Mouse (Mus musculus): ENCODE data around the gene H2al1g.
"Not testable (repeated sequence)": the region's sequence is repeated elsewhere in the genome, so short reads cannot be mapped to it uniquely, and the experiment has no call there.

H2al1g gene

DNA sequence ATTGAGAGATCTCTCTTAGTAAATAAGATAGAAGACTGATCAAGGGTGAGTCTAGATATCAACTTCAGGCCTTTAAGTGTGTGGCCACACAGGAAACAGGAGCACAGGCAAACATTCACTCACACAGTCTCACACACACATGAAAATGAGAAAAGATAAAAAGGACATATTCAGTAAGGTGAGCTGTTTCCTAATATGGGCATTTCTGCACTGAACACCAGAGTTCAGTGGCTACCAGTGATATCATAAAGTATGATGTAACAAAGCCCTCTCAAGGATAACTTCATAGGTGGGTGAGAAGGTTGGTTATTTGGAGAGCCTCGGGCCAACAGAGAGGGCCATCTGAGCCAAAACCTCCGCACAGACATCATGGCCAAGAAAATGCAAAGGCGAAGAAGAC lies at the start of gene H2al1g:
Gene H2al1g, plus strand, starts transcription at position 301 of the 400 bp plus-strand sequence.
- not testable (repeated sequence) for DNase-seq

DNA sequence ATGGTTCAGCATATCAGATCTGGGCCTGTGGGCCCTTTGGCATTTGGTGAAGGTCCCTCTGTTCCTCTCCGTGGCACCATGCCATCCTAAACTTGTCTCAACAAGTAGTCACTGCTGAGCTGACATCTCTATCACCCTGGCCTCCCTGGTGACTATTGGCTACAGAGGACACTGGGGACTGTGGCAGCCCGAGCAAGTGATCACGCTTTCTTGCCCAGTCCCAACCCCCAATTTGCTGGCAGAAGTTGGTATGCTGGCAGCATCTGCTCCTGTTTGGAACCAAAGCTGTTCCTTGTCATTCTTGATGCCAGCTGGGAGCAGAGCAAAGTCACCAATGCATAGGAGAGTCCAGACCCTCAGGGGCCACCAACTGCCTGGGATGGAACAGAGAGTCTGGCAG lies 49.0 kb upstream of the H2al1g start:
- no peak for DNase-seq

DNA sequence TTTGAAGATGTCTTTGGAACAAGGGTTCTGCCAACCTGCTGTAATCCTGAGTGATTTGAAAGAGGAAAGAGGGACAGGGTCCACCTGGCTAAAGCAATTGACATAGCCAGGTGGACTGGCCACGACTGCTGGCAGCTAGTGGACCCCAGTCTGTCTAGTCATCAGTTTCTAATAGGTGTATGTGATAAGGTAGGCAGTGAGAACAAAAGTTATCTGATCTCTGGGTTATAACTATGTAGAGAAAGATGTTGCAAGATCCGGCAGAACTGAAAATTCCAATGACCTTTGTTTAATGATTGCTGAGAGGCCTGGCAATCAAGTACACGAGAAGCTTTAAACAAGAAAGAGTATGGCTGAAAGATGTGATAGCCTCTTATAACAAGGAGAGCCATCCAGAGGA lies 44.9 kb upstream of the H2al1g start:
- DNase-seq: no peak

DNA sequence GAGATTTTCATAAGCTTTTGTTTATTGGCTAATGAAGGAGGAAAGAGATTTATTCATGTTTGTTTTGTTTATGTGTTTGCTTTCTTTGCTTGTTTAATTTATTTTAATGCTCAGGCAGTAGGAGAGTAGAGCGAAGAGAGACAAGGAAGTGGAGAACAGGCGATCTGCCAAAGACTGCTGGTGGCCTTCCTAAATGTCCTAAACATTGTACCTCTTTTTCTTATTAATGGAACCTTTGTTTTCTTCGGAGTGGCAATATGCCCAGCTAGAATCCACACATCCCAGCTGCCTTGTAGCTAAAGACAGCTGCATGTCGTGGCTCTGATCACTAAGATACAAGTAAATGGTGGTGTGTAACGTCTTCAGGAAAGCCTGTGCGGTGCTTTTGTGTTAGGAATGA lies 41.0 kb upstream of the H2al1g start:
- no peak for DNase-seq

DNA sequence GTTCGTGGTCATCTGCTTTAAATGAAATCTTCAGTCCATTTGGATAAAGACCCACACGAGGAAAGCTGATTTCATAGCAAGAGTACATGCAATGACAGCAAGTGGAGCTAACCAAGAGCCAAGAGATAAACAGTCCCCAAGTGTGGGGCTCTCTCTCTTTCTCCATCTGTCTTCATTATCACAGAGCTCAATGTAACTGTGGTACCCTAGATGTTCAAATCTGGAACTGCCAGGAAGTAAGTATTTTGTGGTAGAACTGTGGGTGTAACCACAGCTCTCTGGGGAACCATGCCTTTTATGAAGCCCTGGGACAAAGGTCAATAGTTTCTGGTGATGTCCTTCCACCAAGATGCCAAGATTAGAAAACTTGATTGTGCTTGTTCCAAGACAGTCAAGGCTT lies 37.3 kb upstream of the H2al1g start:
- DNase-seq: no peak

DNA sequence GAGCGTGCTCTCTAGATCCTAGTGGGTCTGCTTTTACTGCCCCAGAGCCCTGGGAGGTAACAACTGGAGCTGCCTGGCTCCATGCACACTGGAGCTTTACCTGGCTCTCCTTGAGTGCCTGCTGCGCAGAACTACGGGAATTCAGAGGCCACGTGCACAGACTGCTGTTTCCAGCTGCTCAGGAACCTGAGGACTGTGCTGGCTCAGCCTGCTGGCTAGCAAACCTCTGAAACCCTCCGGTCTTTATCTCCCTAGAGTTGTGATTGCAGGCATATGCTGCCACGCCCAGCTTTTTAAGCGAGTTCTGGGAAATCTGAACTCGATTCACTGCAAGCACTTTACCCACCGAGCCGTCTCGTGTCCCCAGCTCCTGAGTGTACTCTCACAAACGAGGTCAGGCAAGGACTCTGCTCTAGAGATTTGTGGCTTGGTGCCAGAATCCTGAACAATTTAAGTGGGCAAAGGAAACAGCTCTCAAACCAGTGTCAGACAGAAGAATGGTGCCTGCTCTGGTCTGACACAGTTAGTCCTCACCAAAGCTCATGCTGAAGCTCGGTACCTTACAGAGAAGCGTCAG lies 29.7 kb upstream of the H2al1g start:
- DNase-seq: peak in 1 of 2 experiments; percentile 4

DNA sequence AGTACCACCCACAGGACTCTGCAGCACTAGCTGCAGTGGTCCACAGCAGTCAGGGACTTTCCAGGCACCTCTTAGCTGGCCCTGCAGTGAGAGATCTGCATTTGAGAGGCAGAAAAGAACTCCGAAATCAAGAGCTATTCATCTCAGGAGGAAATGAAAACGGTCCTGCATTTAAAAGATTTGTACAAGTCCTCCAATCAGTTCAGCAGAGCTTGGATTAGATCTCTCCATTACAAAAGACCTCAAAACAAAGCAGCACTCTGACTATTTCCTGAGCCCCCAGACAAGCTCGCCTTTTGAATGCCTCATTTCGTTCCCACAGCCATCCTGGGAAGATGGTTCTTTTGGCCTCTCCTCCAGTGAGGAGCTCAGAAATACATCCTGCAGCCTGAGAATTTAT lies 28.8 kb upstream of the H2al1g start:
- no peak for DNase-seq

DNA sequence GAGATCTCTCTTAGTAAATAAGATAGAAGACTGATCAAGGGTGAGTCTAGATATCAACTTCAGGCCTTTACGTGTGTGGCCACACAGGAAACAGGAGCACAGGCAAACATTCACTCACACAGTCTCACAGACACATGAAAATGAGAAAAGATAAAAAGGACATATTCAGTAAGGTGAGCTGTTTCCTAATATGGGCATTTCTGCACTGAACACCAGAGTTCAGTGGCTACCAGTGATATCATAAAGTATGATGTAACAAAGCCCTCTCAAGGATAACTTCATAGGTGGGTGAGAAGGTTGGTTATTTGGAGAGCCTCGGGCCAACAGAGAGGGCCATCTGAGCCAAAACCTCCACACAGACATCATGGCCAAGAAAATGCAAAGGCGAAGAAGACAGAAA lies 19.1 kb upstream of the H2al1g start, which contains the start of gene H2al1a:
Gene H2al1a, plus strand, starts transcription at position 301 of the 400 bp plus-strand sequence.
- DNase-seq: not testable (repeated sequence)

DNA sequence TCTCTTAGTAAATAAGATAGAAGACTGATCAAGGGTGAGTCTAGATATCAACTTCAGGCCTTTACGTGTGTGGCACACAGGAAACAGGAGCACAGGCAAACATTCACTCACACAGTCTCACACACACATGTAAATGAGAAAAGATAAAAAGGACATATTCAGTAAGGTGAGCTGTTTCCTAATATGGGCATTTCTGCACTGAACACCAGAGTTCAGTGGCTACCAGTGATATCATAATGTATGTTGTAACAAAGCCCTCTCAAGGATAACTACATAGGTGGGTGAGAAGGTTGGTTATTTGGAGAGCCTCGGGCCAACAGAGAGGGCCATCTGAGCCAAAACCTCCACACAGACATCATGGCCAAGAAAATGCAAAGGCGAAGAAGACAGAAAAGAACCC lies 15.9 kb upstream of the H2al1g start, which contains the start of gene H2al1b:
Gene H2al1b, plus strand, starts transcription at position 301 of the 400 bp plus-strand sequence.
- not testable (repeated sequence) for DNase-seq

DNA sequence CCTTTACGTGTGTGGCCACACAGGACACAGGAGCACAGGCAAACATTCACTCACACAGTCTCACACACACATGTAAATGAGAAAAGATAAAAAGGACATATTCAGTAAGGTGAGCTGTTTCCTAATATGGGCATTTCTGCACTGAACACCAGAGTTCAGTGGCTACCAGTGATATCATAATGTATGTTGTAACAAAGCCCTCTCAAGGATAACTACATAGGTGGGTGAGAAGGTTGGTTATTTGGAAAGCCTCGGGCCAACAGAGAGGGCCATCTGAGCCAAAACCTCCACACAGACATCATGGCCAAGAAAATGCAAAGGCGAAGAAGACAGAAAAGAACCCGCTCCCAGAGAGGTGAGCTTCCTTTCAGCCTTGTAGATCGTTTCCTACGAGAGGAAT lies 12.7 kb upstream of the H2al1g start, which contains the start of gene H2al1c:
Gene H2al1c, plus strand, starts transcription at position 301 of the 400 bp plus-strand sequence.
- not testable (repeated sequence) for DNase-seq

DNA sequence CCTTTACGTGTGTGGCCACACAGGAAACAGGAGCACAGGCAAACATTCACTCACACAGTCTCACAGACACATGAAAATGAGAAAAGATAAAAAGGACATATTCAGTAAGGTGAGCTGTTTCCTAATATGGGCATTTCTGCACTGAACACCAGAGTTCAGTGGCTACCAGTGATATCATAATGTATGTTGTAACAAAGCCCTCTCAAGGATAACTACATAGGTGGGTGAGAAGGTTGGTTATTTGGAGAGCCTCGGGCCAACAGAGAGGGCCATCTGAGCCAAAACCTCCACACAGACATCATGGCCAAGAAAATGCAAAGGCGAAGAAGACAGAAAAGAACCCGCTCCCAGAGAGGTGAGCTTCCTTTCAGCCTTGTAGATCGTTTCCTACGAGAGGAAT lies 9.5 kb upstream of the H2al1g start, which contains the start of gene H2al1d:
Gene H2al1d, plus strand, starts transcription at position 301 of the 400 bp plus-strand sequence.
- not testable (repeated sequence) for DNase-seq

DNA sequence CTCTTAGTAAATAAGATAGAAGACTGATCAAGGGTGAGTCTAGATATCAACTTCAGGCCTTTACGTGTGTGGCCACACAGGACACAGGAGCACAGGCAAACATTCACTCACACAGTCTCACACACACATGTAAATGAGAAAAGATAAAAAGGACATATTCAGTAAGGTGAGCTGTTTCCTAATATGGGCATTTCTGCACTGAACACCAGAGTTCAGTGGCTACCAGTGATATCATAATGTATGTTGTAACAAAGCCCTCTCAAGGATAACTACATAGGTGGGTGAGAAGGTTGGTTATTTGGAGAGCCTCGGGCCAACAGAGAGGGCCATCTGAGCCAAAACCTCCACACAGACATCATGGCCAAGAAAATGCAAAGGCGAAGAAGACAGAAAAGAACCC lies 6.4 kb upstream of the H2al1g start, which contains the start of gene H2al1e:
Gene H2al1e, plus strand, starts transcription at position 301 of the 400 bp plus-strand sequence.
- not testable (repeated sequence) for DNase-seq

DNA sequence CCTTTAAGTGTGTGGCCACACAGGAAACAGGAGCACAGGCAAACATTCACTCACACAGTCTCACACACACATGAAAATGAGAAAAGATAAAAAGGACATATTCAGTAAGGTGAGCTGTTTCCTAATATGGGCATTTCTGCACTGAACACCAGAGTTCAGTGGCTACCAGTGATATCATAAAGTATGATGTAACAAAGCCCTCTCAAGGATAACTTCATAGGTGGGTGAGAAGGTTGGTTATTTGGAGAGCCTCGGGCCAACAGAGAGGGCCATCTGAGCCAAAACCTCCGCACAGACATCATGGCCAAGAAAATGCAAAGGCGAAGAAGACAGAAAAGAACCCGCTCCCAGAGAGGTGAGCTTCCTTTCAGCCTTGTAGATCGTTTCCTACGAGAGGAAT lies 3.2 kb upstream of the H2al1g start, which contains the start of gene H2al1f:
Gene H2al1f, plus strand, starts transcription at position 301 of the 400 bp plus-strand sequence.
- DNase-seq: not testable (repeated sequence)

DNA sequence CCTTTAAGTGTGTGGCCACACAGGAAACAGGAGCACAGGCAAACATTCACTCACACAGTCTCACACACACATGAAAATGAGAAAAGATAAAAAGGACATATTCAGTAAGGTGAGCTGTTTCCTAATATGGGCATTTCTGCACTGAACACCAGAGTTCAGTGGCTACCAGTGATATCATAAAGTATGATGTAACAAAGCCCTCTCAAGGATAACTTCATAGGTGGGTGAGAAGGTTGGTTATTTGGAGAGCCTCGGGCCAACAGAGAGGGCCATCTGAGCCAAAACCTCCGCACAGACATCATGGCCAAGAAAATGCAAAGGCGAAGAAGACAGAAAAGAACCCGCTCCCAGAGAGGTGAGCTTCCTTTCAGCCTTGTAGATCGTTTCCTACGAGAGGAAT lies 3.1 kb downstream of the H2al1g start, which contains the start of gene H2al1h:
Gene H2al1h, plus strand, starts transcription at position 301 of the 400 bp plus-strand sequence.
- not testable (repeated sequence) for DNase-seq

DNA sequence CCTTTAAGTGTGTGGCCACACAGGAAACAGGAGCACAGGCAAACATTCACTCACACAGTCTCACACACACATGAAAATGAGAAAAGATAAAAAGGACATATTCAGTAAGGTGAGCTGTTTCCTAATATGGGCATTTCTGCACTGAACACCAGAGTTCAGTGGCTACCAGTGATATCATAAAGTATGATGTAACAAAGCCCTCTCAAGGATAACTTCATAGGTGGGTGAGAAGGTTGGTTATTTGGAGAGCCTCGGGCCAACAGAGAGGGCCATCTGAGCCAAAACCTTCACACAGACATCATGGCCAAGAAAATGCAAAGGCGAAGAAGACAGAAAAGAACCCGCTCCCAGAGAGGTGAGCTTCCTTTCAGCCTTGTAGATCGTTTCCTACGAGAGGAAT lies 6.3 kb downstream of the H2al1g start, which contains the start of gene H2al1i:
Gene H2al1i, plus strand, starts transcription at position 301 of the 400 bp plus-strand sequence.
- not testable (repeated sequence) for DNase-seq

DNA sequence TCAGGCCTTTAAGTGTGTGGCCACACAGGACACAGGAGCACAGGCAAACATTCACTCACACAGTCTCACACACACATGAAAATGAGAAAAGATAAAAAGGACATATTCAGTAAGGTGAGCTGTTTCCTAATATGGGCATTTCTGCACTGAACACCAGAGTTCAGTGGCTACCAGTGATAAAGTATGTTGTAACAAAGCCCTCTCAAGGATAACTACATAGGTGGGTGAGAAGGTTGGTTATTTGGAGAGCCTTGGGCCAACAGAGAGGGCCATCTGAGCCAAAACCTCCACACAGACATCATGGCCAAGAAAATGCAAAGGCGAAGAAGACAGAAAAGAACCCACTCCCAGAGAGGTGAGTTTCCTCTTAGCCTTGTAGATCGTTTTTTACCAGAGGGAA lies 9.5 kb downstream of the H2al1g start, which contains the start of gene H2al1j:
Gene H2al1j, plus strand, starts transcription at position 301 of the 400 bp plus-strand sequence.
- not testable (repeated sequence) for DNase-seq

DNA sequence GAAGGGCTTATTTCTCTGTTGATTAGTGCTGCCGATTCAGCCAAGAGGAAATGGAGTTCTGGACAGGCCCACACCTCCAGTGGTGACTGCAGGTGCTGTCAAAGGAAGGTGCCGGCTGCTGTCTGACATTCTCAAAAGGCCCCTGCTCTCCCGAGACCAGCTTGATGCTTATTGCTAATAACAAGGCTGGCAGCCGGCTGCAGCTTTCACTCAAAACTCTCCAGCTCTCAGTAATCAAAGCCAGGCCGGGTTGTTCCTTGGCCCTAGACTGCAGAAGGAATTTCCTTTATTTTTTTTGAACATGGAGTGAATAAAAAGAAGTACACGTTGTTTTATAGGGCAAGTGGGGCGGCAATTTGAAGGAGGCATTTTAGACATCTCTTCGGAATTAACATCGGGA lies 27.7 kb downstream of the H2al1g start:
- DNase-seq: no peak

DNA sequence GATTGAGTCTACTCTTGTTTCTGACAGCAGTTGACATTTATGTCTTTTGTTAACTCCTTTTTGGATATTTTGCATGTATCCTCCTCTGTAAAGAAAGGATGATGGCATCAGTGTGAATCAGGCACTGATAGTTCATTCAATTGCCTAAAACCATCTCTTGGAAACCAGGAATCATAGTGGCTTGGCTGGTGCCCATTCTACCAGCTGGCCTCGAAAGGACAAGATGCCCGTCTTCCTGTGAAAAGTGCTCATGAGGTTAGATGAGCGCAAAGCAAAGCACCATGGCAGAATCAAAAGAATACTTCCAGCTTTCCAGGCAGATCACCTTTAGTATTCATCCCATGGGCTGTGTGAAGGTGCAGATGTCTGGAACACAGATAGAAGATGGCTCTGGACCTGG lies 28.7 kb downstream of the H2al1g start:
- no peak for DNase-seq

DNA sequence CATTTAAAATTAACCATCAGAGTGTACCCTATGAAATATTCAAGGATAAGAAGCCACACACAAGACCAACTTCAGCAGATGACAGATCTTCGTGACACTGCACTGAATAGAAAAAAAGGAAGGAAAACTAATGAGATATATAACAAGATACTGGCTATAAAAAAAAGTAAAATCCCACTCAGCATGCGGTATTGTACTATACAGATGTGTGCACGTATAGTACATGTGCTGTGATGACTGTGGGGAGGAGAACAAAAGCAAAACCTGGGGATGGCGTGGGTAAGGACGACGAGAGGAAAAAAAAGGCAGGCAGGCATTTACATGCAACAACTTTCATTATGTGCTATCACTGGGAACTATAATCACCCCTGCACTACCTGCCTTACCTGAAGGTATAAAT lies 42.8 kb downstream of the H2al1g start:
- DNase-seq: no peak

DNA sequence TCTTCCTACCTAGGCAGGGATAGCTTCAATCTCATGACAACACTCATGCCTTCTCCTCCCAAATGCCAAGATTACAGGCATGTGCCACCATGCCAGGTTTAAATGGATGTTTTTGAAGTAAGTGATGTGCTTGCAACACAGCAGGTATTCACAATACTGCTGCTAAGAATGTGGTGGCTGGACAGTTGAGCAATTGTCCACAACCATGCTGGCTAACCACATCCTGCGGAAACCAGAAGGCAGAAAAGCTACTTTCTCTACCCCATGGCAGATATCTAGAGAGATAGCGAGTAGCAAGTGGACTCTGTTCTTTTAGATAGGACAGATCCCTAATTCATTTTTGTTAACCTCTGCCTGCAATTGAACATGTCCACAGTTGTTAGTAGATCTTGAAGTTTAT lies 43.2 kb downstream of the H2al1g start:
- DNase-seq: no peak

DNA sequence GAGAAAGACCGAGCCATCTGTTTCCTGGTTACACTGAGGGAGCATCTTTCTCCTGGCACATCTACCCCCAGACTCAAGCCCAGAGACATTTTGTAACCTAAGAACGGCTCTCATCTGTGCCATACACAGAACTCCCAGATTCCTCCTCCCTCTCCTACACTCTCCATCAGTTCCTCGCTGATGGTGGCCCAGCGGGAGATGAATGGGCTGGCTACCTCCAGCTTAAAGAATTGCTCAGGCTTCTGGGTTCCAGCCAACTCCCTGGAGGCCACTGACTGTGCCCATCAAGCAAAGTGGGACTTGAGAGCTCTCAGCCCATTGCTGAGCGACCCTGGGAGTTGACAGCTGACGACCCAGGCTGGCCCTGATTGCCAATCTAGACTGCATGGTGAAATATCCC lies 45.8 kb downstream of the H2al1g start:
- no peak for DNase-seq

DNA sequence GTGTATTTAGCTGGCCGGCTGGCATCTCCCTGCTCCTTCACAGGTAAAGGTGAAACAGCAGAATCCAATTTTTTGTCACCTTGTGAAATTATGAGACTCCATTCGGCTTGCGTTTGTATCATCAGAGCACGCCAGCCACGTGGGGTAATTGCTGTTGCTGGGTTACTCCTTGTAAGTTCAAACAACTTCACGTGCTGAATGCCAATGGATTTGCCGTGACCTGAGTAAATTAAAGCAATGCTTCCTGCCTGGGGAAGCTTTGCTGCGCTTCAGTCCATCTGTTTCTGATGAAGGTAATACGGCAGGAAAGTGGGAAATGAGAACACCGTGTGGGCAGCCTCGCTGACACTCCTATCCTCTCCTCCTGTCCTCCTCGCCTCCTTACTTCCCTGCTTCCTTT lies 47.1 kb downstream of the H2al1g start:
- DNase-seq: no peak

Data from kidney, adult 8-10 months (tissue).